Mouse (Mus musculus): Measurements from ENCODE around the gene Map3k4.
"Not testable (repeated sequence)": the region's sequence is repeated elsewhere in the genome, so short reads cannot be mapped to it uniquely, and the experiment has no call there.

Gene Map3k4

DNA sequence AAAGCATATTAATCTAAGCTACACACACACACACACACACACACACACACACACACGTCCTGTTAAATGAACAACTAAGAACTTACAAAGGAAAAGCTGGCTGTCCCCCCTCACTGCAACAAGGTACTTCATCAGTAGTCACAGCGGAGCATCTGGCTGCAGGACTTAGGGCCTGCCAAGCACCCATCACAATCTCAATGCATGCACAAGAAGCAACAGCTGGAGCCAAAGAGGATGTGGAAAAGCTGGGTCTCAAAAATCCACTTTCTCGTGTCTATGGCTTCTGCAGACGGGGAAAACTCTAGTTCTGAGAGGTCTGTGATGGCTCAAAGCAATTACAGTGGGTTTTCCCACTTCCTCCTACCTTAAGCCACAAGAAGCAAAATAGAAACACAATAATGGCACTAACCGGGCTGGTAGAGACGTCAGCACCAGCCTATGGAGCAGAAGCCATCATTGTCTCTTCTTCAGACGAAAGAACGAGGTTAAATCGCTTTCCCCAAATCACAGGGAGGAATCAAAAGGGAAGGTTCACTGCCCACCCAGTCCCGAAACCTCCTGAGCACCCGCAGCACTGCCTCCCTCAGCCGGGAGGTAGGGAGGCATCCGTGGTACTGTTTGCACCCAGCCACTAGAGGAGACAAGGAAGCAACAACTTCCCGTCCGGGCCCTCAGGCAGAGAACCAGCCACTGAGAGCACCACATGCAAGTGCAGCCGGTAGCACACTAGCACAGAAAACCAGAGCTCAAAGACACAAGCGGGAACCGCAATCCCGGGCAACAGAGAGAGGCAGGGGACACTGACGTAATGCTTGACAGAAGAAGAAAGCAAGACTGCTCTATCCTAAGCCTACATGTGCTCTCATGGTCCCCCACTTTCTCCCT is 11.1 kb downstream of the Map3k4 start:
- peak; percentile 84 for DNase-seq (ENCODE audit: low spot score)

DNA sequence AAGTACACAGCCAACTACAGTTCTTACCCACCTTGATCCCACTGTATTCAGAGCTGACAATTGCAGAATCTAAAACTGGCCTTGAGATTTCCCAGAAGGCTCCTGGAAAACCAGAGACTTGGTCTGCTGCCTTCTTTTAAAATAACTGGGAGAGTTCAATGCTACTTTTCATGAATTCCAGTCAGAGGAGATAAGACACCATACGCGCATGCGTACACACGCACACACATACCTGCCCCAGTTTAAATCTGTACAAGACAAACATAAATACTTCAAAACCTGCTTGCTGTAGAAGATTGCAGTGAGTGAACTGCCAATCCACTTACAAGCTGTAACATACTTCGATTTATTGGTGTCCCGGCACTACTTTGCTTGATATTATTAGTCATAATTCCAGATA is 13.9 kb downstream of the Map3k4 start:
- DNase-seq (ENCODE audit: low spot score), result no peak

DNA sequence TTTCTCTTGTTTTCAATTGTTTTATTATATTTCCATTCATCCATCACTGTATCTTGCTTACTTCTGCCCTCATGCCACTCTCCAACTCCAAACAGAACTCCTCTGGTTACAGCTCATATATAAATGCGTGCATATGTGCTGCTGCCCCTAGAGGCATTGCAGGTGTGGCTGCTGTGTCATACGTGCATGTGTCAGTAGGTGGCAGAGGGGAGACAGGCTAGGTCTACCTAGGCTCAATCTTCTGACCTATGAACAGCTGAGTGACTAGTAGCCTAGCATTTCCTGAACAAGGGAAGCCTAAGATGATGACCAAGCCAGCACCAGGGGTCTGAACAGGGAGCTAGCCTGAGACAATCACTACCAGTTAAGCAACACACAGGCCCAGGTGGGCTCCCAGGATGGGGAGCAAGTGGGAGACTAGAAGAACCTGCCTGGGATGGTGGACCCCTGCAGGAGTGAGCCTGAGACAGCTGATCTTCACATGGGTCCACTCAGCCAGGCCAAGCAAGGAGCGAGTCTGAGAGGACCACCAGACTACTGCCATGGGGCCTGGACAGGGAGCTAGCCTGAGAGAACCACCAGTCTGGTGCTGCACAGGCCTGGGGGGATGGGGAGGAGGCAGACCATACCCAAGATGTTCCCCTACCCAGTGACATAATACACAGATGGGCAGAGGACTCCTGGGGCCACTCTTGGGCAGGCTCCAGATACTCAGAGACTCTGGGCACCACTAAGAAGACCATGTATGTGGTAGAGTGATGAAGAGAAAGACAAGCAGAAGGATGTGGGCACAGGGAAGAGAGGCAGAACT is 17.5 kb downstream of the Map3k4 start:
- DNase-seq (ENCODE audit: low spot score), result peak; percentile 68

DNA sequence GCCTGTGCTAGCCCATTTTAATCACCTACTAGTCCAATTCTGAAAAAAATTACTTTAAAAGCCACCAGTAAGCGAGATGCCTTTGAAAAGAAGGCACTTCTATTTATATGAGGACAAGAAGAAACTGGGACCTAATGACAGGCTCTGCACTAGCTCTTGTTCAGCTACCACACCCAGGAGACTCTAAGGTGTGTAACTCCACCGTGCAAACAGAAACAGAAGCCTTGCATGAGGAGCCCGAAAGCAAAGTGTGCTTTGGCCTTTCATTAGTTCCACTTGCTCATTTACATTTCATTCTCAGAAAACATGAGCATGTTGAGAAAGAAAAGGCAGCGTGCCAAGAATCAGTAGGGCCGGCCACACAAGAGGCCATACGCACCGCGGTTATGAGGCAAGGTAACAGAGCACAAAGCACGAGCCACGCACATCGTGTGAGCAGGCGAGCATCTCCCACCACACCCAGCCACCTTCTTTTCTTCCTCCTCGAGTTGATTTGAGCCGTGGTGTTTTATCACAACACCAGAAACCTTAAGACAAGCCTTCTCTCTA is 18.4 kb downstream of the Map3k4 start:
- no peak for DNase-seq (ENCODE audit: low spot score)

DNA sequence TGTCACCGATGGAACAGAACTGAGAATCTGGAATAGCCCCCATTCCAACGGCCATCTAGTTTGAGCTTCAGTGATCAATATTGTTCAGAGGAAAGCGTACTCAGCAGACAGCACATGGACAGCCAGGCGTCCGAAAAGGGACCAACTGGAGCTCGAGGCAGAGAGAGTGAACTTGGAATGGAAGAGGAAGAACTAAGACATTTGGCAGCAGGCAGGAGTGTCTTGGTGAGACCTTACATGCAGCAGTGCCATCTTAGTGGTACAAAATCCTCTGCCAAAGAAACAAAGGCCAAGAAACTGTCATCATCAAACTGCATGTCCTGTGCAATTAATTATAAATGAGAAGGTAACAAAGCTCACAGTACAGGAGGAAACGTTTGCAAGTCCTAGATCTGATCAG is 19.2 kb downstream of the Map3k4 start:
- DNase-seq (ENCODE audit: low spot score), result no peak

DNA sequence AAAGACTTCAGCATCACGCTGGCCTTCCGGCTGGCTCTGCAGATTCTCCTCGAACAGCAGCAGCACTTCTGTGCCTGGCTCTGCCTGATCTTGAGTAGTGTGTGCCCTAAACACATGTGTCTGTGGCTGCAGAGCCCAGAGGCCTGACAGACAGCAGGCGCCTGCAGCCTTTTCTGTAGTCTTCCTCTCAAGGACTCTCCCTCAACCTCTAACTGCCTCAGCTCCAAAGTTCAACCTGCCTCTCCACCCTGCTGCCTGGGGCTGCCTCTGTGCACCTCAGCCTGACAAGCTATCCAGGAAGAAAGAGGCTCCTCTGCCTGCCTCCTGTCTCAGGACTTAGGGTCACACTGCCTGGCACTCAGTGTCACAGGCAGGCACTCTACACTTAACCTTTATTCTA is 20.6 kb downstream of the Map3k4 start:
- no peak for DNase-seq (ENCODE audit: low spot score)

DNA sequence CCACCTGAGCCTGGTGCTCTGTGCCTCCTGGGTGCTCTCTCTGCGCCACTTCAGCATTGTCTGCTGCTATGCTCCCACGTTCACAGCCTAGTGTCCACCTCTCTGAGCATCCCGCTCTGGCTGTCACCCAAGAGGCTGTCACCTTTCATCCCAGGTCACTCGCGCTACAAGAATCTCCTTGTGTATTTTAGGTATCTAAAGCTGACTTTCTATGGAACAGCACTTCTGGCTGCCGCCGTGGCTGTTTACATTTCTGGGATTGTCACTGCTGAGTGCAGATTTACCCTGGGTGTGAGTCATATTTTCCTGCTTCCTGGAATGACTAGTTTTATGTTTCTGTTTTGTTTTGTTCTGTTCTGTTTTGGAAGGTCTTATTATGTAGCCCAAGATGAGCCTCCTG is 21.3 kb downstream of the Map3k4 start:
- DNase-seq (ENCODE audit: low spot score), result no peak

DNA sequence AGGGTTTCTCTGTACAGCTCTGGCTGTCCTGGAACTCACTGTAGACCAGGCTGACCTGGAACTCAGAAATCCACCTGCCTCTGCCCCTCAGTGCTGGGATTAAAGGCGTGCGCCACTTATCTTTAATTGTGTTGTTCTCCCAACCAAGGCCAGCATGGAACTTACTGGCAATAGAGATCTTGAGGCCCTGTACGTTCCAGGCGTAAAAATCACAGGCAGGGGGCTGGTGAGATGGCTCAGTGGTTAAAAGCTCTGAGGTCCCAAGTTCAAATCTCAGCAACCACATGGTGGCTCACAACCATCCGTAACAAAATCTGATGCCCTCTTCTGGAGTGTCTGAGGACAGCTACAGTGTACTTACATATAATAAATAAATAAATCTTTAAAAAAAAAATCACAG is 22.7 kb downstream of the Map3k4 start:
- DNase-seq (ENCODE audit: low spot score), result not testable (repeated sequence)

DNA sequence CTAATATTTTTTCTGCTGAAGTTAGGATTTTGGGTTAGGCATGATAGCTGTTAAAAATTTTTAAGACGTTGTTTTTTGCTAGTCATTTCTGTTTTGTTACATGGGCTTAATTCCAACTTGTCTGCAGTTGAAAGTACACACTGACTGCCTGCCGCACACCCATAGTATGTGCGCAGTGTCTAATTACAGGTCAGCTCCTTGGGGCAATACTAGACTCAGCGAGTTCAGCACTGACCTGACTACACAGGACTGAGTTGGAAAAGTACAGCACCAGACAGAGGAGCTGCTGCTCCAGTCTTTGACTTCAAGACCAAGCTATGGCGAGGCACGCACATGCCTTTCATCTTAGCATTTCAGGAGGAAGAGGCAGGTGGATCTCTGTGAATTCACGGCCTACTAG is 24.2 kb downstream of the Map3k4 start:
- no peak for DNase-seq (ENCODE audit: low spot score)

DNA sequence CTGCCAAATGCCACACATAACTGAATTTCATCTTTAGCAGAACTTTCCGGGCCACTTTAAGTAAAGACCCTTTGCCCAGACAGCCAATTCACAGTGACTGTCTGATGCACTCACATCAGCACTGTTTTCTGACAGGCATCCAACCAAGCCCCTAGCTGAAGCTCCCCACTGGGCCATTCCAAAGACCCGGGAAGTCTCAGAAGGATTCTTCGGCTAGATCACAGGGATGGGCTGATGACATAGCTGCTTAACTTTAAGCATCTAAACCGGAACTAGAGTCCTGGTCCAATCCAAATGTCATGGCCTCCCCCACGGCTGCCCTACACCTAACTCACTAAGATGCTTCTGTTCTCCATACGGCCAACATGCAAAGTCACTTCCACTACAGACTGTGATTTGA is 25.0 kb downstream of the Map3k4 start:
- no peak for DNase-seq (ENCODE audit: low spot score)

DNA sequence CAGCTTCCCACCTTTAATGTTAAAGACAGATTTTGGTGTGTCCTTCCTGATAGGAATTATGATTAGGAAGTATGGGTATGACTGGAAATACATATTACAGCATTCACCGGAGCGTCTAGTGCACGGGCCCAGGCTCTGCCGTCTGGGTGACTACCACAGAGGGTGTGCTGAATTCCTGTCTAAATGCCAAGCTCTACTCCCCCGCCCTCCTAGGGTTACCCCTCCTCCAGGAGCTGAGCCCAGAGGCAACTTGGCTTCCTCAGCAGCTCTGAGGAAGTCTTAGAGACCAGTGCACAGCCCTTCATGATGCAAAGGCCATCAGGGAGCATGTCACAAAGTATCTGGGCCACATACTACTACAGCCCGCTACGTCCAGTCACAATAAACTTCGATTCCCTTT is 25.7 kb downstream of the Map3k4 start:
- no peak for DNase-seq (ENCODE audit: low spot score)

DNA sequence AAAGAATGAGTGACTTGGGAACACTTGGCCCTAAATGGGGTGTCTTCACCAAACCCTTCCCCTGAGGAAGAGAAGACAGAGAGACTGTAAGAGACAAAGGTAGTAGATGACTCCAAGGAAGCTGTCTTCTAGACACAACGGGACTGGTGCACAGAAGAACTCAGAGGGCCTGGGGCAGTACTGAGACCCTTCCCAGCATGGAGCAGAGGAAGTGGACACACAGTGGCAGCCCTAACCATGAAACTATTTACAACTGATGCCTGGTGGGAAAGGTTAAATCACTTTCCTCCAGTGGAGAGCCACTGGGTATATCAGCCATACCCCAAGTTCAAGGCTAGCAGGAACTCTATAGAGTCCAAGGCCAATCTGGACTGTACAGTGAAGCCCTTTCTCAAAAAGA is 26.2 kb downstream of the Map3k4 start:
- no peak for DNase-seq (ENCODE audit: low spot score)

DNA sequence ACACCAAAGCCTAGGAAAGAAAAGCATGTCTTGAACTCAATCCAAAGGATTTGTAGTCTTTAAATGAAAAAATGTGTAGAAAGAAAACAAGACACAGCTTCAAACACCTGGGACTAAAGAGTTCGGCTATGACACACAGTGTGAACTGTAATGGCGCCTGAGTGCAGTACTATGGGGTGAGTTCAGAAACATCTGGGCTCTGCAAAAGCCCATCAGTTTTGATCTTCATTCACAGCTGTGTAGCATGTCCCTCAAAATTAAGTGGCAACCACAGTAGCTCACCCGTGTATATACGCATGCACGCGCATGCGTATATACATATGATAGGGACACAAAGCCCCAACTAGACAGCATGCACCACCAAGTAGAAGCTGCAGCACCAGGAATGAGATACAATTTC is 27.4 kb downstream of the Map3k4 start:
- no peak for DNase-seq (ENCODE audit: low spot score)

DNA sequence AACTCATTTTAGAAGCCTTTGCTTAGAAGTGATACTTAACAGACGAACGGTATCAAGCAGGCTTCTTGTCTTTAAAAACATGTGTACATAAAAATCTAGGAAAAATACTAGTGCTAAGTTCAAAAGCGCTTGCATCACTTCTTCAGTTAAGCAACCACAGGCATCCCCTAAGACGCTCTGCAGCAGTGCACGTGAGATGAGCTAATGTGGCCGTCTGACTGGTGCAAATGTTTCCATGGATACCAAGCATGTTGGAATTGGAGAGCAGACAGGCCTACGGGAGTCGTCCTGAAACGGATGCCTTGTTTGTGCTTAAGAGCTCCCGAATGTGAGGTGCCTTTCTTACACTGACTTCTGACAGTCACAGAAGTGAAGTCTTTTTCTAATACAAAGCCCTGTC is 27.9 kb downstream of the Map3k4 start:
- DNase-seq (ENCODE audit: low spot score), result no peak

DNA sequence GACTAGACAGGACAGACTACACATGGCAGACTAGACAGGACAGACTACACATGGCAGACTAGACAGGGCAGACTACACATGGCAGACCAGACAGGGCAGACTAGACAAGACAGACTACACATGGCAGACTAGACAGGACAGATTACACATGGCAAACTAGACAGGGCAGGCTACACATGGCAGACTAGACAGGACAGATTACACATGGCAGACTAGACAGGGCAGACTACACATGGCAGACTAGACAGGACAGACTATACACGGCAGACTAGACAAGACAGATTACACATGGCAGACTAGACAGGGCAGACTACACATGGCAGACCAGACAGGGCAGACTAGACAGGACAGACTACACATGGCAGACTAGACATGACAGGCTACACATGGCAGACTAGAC is 28.8 kb downstream of the Map3k4 start:
- not testable (repeated sequence) for DNase-seq (ENCODE audit: low spot score)

DNA sequence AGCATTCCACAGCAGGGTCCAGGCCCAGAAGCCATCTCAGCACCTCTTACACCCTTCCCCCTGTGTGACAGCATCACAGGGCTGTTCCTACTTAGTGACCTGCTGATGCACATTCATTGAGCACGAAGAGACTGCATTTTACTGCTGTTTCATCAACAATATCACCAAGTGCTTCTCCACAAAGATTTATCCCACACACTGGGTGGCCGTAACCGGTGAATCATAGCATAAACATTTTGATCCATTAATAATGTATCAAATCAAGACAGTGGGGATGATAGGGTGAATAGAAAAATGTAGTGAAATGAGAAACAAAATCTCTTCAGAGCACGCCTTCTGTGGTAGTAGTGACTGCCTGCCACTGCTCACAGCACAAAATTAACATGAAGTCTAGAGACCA is 29.7 kb downstream of the Map3k4 start:
- DNase-seq (ENCODE audit: low spot score), result no peak

DNA sequence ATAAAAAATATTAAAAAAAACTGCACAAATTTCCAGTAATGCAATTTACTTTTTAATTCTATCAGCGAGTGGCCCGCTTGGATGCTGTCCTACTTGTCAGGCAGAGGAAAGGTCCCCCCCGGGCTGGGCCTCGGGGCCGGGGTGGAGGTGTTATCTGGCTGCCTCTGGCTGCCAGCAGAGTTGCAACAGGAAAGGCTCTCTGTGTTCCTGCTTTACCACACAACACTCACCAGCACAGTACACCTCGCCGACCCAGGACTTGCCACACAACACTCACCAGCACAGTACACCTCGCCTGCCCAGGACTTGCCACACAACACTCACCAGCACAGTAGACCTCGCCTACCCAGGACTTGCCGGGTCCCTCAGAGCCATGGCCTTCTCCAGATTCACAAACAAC is 38.8 kb downstream of the Map3k4 start:
- no peak for DNase-seq (ENCODE audit: low spot score)

DNA sequence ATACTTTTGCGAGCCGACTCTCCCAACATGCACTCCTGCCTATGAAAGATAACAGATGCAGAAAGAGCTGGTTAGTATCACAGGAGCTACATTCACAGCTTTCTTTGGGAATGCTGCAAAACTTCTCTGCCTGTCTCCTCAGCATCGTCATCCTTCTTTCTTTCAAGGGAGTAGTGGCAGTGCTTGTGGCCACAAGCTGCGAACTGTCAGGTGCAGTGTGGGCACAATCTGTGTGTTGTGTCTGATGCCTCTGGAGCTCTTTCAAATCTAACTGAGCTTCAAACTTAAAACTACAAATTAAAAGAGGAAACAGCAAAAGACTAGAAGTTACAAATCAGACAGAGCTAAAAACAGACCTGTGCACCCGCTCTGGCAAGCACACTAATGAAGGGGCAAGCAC is 40.5 kb downstream of the Map3k4 start:
- DNase-seq (ENCODE audit: low spot score), result no peak

DNA sequence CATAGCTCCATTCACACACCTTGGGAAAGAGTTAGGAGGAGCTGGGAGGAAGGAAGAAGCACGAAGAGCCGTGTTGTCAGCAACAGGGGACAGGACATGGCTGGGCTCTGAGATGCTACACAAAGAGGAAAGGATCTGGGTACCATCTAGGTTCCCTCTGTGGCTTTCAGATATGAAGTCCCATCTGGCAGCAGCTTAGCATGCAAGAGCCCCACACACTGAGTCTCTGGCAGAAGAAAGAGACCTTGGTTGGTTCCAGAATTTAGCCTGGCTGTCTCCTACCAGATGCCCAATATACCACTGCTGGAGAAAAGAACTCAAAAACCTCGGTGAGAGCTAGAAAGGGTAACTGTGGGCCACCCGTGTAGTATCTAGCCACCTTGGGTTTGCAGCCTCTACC is 41.3 kb downstream of the Map3k4 start:
- no peak for DNase-seq (ENCODE audit: low spot score)

DNA sequence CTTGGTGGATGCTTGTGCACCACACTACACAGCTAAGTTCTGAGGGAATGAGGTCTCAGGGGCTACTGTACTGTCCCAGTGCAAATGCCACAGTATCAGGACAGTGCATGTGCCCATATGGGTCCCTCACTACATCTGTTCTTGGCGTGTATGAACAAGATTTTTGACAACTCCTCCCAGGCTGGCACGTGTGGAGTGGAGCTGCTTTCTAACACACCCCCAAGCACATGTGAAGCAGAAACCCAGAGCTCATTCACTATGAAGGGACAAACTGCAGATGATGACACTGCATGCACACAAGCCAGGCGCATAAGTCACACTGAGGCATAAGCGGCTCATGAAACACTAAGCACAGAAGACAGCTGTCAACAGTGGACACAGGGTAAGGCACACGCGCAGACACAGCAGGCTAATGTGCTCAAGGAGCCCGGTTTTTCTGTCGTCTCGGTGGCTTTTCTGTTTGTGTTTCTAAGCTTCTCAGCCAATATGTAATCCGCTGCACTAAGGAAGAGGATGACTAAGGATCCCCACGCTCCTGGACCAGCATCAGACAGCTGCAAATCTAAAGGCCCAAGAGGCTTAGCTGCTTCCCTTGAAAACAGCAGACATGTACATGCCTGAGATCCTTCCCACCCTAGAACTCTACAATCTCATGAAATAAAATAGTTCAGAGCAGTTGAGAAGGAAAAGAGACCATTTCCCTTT is 41.9 kb downstream of the Map3k4 start:
- no peak for DNase-seq (ENCODE audit: low spot score)

DNA sequence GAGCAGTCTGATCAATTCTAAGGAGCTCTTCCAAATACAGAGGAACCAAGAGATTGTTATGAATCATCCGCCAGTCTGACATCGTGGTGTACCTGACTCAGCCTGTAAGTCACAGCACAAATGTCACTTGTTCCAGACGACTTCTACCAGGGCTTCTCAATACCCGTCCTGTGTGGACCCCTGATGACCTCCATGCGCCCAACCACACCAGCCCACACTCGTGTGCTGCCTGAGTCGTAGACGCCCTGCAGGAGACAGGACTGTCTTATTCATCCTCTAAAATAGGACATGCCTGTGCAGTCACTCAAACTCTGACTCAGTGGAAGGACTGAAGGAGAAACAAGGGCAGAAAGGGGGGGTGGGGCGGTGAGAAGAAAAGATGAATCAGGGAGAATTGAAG is 42.8 kb downstream of the Map3k4 start:
- no peak for DNase-seq (ENCODE audit: low spot score)

DNA sequence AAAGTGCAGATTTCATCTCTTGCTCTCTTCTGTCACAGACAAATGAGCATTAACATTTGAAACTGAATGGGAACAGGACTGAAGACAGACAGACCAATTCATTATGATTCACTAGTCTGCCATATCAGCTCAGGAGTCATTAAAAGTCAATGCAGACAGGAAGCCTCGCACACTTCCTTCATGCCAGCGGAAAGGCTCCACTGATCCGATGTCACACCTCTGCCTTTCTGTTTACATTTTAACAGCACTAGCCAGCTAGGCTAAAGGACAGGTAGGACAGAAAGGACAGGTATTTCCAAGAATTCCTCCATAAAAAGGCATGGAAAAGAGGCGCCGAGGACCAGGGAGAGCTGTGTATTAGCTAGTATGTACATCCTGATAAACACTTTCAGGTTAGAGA is 45.6 kb downstream of the Map3k4 start:
- no peak for DNase-seq (ENCODE audit: low spot score)

DNA sequence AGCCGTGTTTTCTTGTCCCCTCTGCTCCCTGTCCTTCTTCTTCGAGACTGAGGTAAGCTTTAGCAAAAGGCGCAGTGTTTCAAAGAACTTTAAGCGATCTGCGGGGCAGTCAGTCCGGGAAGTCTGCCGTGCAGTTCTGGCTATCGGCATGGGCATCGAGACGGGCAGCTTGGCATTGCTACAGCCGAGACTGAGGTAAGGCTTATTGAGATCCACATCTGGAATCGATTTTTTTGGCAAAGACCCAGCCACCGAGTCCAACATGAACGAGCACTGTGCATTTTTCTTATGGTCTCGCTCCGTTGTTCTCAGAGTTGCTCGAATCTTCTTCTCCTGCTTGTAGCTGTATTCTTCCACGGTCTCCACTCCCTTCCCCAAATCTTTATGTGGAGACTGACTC is 46.8 kb downstream of the Map3k4 start:
- DNase-seq (ENCODE audit: low spot score), result no peak
